Mouse (Mus musculus) Patski (cell line): ENCODE results near the gene Ap2m1. TPM values are rescaled to one million over a fixed set of nuclear protein-coding genes. Genes with fewer than 3 reads are reported as not detected.

Experiments
- ATAC-seq: fragments of 100-300 bp; one replicate; pipeline ENCODE4 v1.8.0; 2021
- CTCF ChIA-PET: fragments of 350-600 bp; sonication (Branson Sonifier 250); formaldehyde crosslinking; loops from one replicate; lab custom pipeline; 2022; ENCODE audit warnings: inconsistent platforms; lab: Charles Lee
- POLR2A ChIA-PET: fragments of 350-600 bp; sonication (Branson Sonifier 250); formaldehyde crosslinking; loops from one replicate; lab custom pipeline; 2022; ENCODE audit warnings: antibody characterized with exemption, inconsistent platforms; lab: Charles Lee
- DNase-seq: peaks from one replicate; pipeline ENCODE4 v3.0.0-alpha.2; 2011; ENCODE audit warnings: low read depth, low spot score
- H3K27me3 ChIP-seq: fragments of 371-371 bp; one replicate; pipeline ENCODE4 v1.5.1; 2021
- CTCF ChIP-seq: fragments of 100-300 bp; IDR thresholded peaks from one replicate; pipeline ENCODE4 v1.5.1; 2021
- in situ Hi-C: fragments of 300-500 bp; cut with MboI; formaldehyde crosslinking; loops from 3 replicates; pipeline ENCODE4 v1.11.1; 2018; ENCODE audit warnings: low pct_unique_long_range_greater_than_20kb, mixed read lengths
- polyA plus RNA-seq: library from polyadenylated mRNA; unstranded; gene quantifications from one replicate; pipeline ENCODE4 v1.2.3, GENCODE M21; 2021

Ap2m1 gene
- polyA plus RNA-seq, 1 experiment from 2014 or later = 707 TPM

- DNase-seq (no peak), ATAC-seq (no peak)
- no peaks in the 10 kb centered on the region for H3K27me3 ChIP-seq
- no peak for TF ChIP-seq CTCF
- ChIA-PET POLR2A (no interaction called here), CTCF (no interaction called here)
- in situ Hi-C loops = no loop called here
Measured at GRCm38 (mm10) chr16:20528779-20529178, 6.5 kb upstream of the Ap2m1 start.

GRCm38 (mm10) chr16:20529375-20529774, 5.9 kb upstream of the Ap2m1 start:
- DNase-seq (no peak), ATAC-seq (no peak)
- no peaks in the 10 kb centered on the region for H3K27me3 ChIP-seq
- in situ Hi-C loops = no loop called here
- TF ChIP-seq CTCF = no peak
- ChIA-PET POLR2A (no interaction called here), CTCF (no interaction called here)

- in situ Hi-C loops = no loop called here
- POLR2A ChIA-PET = interaction anchor here (0.8 kb wide), 1 partner anchor 14 kb away, joined by 3 read pairs; no protein-coding TSS in a partner anchor
- no peak for TF ChIP-seq CTCF
- no peaks in the 10 kb centered on the region for H3K27me3 ChIP-seq
- no peak for DNase-seq
- no peak for ATAC-seq
- CTCF ChIA-PET = no interaction called here
Measured at GRCm38 (mm10) chr16:20530941-20531340, 4.3 kb upstream of the Ap2m1 start.

- TF ChIP-seq CTCF = no peak
Measured at GRCm38 (mm10) chr16:20534617-20535295, 522 bp upstream of the Ap2m1 start.

GRCm38 (mm10) chr16:20536081-20536665, 895 bp downstream of the Ap2m1 start:
- ChIA-PET POLR2A (interaction anchor here (0.6 to 4.1 kb wide), 2 partner anchors 19 to 118 kb away, joined by 3 to 19 read pairs; partner anchors contain the start of gene Dvl3), CTCF (interaction anchor here (2.0 kb wide), 1 partner anchor 15 kb away, joined by 5 read pairs; no protein-coding TSS in a partner anchor)
- in situ Hi-C loops = no loop called here
- ATAC-seq = no peak
- TF ChIP-seq CTCF = no peak
- DNase-seq = no peak
- no peaks in the 10 kb centered on the region for H3K27me3 ChIP-seq

More at GRCm38 (mm10) chr16:20534617-20535295, 522 bp upstream of the Ap2m1 start:
- H3K27me3 ChIP-seq = no peaks in the 10 kb centered on the region
- POLR2A ChIA-PET = interaction anchor here (0.6 to 4.1 kb wide), 5 partner anchors 13 to 572 kb away, joined by 3 to 19 read pairs (median 4); partner anchors contain the start of genes Abcf3 and Dvl3
- ATAC-seq (no peak), DNase-seq (no peak)
- CTCF ChIA-PET = interaction anchor here (0.7 to 2.0 kb wide), 3 partner anchors 10 to 31 kb away, joined by 3 to 5 read pairs (median 3); no protein-coding TSS in a partner anchor
- in situ Hi-C loops = no loop called here

GRCm38 (mm10) chr16:20537071-20537471, 1.8 kb downstream of the Ap2m1 start:
- peak; percentile 86 for DNase-seq
- in situ Hi-C loops = no loop called here
- peak; percentile 88 for ATAC-seq

GRCm38 (mm10) chr16:20537601-20538320, 2.5 kb downstream of the Ap2m1 start:
- no peaks in the 10 kb centered on the region for H3K27me3 ChIP-seq
- CTCF ChIA-PET = no interaction called here
- DNase-seq (no peak), ATAC-seq (no peak)
- POLR2A ChIA-PET = interaction anchor here (0.6 to 4.1 kb wide), 6 partner anchors 10 to 135 kb away, joined by 3 to 19 read pairs (median 3); partner anchors contain the start of genes Abcf3, Alg3, Dvl3 and Eef1akmt4
- in situ Hi-C loops = no loop called here
- TF ChIP-seq CTCF = no peak

More at GRCm38 (mm10) chr16:20537071-20537471, 1.8 kb downstream of the Ap2m1 start:
- H3K27me3 ChIP-seq = no peaks in the 10 kb centered on the region
- CTCF ChIA-PET = no interaction called here
- POLR2A ChIA-PET = interaction anchor here (0.6 to 4.1 kb wide), 3 partner anchors 10 to 27 kb away, joined by 3 to 19 read pairs (median 3); partner anchors contain the start of gene Dvl3
- TF ChIP-seq CTCF = no peak

- no peak for ATAC-seq
- ChIA-PET CTCF (no interaction called here), POLR2A (no interaction called here)
- no peaks in the 10 kb centered on the region for H3K27me3 ChIP-seq
- in situ Hi-C loops = no loop called here
- TF ChIP-seq CTCF = no peak
- no peak for DNase-seq
Measured at GRCm38 (mm10) chr16:20539649-20540048, 4.4 kb downstream of the Ap2m1 start.

GRCm38 (mm10) chr16:20540438-20540837, 5.2 kb downstream of the Ap2m1 start:
- no peak for TF ChIP-seq CTCF
- in situ Hi-C loops = no loop called here
- H3K27me3 ChIP-seq = no peaks in the 10 kb centered on the region
- no peak for ATAC-seq
- ChIA-PET POLR2A (interaction anchor here (1.1 kb wide), 1 partner anchor 175 kb away, joined by 3 read pairs; no protein-coding TSS in a partner anchor), CTCF (no interaction called here)
- DNase-seq = no peak

- no peak for TF ChIP-seq CTCF
- CTCF ChIA-PET = no interaction called here
- in situ Hi-C loops = loop anchor here (5.0 kb wide), 1 partner anchor 67 kb away; the partner anchor contains the start of genes Alg3, Eef1akmt4 and Gm49333
- POLR2A ChIA-PET = no interaction called here
- no peaks in the 10 kb centered on the region for H3K27me3 ChIP-seq
- no peak for DNase-seq
- ATAC-seq = no peak
Measured at GRCm38 (mm10) chr16:20545696-20546095, 10.4 kb downstream of the Ap2m1 start.
